Mouse (Mus musculus): ENCODE measurements around the gene Rnaset2a. TPM values are rescaled to one million over a fixed set of nuclear protein-coding genes. Genes with fewer than 3 reads are reported as not detected.
"Not testable (repeated sequence)": the region's sequence is repeated elsewhere in the genome, so short reads cannot be mapped to it uniquely, and the experiment has no call there.

The Rnaset2a gene
- polyA plus RNA-seq (2012; rRNA removed), result 15.6 and 17.0 TPM in 2 replicates

DNA sequence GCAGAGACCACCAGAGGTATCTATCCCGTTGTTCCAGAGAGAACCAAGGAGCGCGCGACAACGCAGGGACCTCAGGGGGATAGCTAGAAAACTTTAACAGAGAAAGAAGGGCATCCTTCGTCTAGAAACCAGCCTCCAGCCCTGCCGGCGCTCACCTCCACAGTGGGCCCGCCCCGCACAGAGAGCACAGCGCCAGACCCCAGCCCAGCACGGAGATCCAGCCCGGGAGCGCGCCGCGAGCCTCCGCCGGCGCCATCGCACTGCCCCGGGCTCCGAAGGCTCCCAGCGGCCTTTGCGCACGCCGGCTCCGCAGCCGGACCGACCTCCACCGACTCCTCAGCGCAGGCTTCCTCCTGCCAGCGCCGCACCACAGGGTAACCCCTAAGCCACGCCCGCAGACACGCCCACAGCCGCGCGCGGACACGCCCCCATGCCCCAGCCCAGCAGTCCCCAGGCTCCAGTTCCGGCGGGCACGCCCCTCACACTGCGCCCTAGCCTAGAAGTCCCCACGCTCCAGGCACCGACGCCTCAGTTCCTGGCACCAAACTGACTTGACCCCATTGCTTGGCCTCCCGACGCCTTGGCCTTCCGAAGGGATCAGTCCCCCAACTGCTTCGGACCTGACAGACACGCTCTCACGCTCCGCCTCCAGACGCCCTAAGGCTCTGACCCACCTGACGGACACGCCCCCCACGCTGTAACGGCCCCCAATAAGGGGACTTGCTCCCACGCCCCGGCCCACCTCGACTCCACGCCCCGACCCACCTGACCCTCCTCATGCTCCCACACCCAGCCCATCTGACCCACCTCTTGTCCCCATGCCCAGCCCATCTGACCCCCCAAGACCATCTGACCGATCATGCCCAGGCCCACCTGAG lies at the start of gene Rnaset2a, which contains the start of gene Gm49673:
Gene Rnaset2a (minus strand): TSS at position 659 of the 878 bp plus-strand sequence.
Gene Gm49673 (minus strand): TSS at position 350 of the 878 bp plus-strand sequence.
- H3K4me3 ChIP-seq (ENCODE audit: insufficient read depth, low read length), result peak within 1 kb of the TSS; percentile 54
- H3K4me1 ChIP-seq (ENCODE audit: control insufficient read depth, insufficient read depth, low read length); H3K27ac ChIP-seq (ENCODE audit: insufficient read depth, low read length): not testable (repeated sequence)

DNA sequence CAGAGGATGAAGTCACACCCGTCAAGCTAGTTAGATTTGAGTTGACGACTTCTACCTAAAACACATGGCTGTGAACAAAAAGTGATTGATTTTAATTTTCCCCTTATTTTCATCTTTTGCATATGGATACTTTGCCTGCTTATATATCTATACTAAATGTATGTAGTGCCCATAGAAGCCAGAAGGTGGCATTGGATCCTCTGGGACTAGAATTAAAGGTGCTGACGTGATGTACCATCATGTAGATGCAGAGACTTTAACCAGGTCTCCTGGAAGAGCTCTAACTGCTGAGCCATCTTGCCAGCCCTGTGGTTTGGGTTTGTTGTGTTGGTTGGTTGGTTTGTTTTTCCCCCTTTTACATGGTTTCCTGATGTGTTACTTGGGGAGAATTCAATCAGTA lies 49.8 kb upstream of the Rnaset2a start:
- H3K27ac ChIP-seq (ENCODE audit: insufficient read depth, low read length), result no peak overlapping the region
- no peak overlapping the region for H3K4me3 ChIP-seq (ENCODE audit: insufficient read depth, low read length)
- TF ChIP-seq CTCF (IDR thresholded peaks at IDR 0.05; ENCODE audit: extremely low read depth, insufficient read depth, low read length) (no peak; the same call in 1 of the 2 replicates), POLR2A (IDR thresholded peaks at IDR 0.05; ENCODE audit: extremely low read depth, insufficient read depth, low read length) (no peak)
- H3K4me1 ChIP-seq (ENCODE audit: control insufficient read depth, insufficient read depth, low read length), result no peaks in the 10 kb centered on the region

DNA sequence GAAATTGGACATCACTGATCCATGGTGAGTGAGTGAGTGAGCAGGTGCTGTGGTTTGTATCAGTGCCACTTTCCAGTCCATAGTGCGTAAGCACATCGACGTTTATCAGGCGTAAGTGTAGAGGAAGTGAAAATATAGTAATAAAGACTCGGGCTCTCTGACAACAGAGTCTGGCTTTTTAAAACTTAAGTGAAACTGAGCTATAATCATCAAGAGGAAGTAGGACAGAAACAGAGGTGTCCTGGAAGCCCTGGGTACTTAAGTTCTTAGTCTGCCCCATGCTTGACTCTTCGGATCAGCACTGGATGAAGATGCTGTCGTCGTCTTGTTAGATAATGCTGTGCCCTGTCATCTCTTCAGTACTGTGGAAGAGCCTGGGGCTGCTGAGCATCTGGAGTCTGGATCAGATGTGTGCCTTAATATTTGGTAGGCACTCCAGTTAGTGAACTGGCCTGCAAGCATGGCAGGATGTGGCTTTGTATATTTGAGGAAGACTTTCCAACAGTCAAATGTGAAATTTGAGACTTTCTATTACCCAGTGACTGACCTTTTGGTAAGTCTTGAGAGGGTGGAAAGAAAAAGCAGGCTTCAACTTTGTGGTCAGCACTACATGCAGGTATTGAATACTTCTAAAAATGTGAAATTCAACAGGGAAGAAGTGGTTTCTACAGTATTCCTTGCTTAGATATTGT lies 47.9 kb upstream of the Rnaset2a start:
- no peak for TF ChIP-seq CTCF (IDR thresholded peaks at IDR 0.05; ENCODE audit: extremely low read depth, insufficient read depth, low read length)
- no peak for TF ChIP-seq POLR2A (IDR thresholded peaks at IDR 0.05; ENCODE audit: extremely low read depth, insufficient read depth, low read length)
- no peaks in the 10 kb centered on the region for H3K4me1 ChIP-seq (ENCODE audit: control insufficient read depth, insufficient read depth, low read length)
- H3K27ac ChIP-seq (ENCODE audit: insufficient read depth, low read length), result no peak overlapping the region
- H3K4me3 ChIP-seq (ENCODE audit: insufficient read depth, low read length), result no peak overlapping the region

DNA sequence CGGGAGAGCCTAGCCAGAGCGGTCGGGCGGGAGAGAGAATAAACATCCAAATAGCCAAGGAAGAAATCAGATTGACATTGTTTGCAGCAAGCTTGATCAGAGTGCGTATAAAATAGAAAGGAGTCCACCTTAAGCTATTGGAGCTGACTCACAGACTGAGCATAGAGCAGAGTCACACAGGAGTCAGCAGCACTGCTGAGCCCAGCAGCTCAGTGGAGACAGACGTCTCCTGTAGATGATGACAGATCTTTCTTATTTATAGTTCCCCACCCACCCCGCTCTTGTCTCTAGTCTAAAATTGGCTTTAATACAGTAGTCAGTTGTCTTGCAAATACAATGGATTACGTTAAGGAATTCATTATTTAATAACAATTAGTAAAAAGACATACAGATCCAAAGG lies 45.8 kb upstream of the Rnaset2a start:
- Histone ChIP-seq H3K4me1 (ENCODE audit: control insufficient read depth, insufficient read depth, low read length) (no peaks in the 10 kb centered on the region), H3K4me3 (ENCODE audit: insufficient read depth, low read length) (no peak overlapping the region), H3K27ac (ENCODE audit: insufficient read depth, low read length) (no peak overlapping the region)
- TF ChIP-seq POLR2A (IDR thresholded peaks at IDR 0.05; ENCODE audit: extremely low read depth, insufficient read depth, low read length) (no peak), CTCF (IDR thresholded peaks at IDR 0.05; ENCODE audit: extremely low read depth, insufficient read depth, low read length) (no peak)

DNA sequence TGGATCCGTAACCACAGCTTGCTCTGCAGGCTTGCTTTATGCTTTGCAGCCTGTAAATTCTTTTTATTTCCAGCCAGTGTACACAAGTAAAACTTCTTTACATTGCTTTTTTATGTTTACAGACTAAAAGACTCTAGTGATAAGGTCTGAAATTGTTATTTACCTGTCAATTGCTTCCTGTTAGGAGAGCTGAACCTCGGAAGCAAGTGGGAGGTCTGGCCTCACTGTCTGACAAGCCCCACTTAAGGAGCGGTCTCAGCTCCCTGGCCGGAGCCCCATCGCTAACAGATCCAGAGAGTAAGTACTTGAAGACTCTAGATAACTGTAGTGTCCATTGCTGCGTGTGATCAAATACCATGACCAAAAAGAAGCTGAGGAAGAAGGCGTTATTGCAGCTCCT lies 36.3 kb upstream of the Rnaset2a start:
- TF ChIP-seq CTCF (IDR thresholded peaks at IDR 0.05; ENCODE audit: extremely low read depth, insufficient read depth, low read length), result no peak
- no peak for TF ChIP-seq POLR2A (IDR thresholded peaks at IDR 0.05; ENCODE audit: extremely low read depth, insufficient read depth, low read length)
- Histone ChIP-seq H3K4me1 (ENCODE audit: control insufficient read depth, insufficient read depth, low read length) (no peaks in the 10 kb centered on the region), H3K4me3 (ENCODE audit: insufficient read depth, low read length) (no peak overlapping the region), H3K27ac (ENCODE audit: insufficient read depth, low read length) (no peak overlapping the region)

DNA sequence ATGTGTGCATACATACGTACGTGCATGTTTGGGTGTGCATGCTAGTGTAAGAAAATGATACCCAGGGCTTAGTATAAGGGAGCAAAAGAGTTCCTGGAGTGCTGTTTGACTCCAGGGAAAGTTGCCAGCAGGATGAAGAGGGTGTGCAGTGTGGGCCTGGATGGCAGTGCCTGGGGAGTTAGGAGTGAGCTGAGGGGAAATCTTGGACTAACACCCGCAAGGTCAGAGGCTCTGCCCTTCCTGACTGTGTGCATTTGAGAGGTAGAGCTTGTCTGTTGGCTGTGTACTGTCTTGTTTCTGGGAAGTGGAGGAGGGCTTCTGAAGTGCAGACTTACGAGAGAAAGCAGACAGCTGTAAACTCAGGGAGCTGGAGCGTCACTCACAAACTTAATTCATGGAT lies 35.9 kb upstream of the Rnaset2a start:
- Histone ChIP-seq H3K4me1 (ENCODE audit: control insufficient read depth, insufficient read depth, low read length) (no peaks in the 10 kb centered on the region), H3K4me3 (ENCODE audit: insufficient read depth, low read length) (no peak overlapping the region)
- TF ChIP-seq POLR2A (IDR thresholded peaks at IDR 0.05; ENCODE audit: extremely low read depth, insufficient read depth, low read length) (no peak), CTCF (IDR thresholded peaks at IDR 0.05; ENCODE audit: extremely low read depth, insufficient read depth, low read length) (no peak)

DNA sequence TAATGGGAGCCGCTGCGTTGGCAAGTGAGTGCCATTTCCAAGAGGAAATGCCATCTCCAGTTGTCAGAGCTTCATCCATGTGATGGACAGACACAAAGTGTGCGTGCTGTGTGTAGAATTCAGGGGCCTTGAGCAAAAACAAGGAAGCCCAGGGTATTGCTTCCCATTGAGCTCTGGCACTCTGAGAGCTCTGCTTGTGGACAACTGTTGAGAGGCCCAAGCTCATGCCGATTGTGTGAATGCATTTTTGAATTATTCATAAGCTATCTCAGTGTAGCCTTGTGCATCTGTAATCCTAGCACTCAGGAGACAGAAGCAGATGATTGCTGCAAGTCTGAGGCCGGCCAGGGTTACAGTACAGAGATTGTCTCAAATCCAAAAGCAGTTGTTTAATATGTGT lies 29.2 kb upstream of the Rnaset2a start:
- H3K4me3 ChIP-seq (ENCODE audit: insufficient read depth, low read length), result no peak overlapping the region
- no peak overlapping the region for H3K27ac ChIP-seq (ENCODE audit: insufficient read depth, low read length)
- H3K4me1 ChIP-seq (ENCODE audit: control insufficient read depth, insufficient read depth, low read length), result no peaks in the 10 kb centered on the region
- TF ChIP-seq CTCF (IDR thresholded peaks at IDR 0.05; ENCODE audit: extremely low read depth, insufficient read depth, low read length), result no peak
- no peak for TF ChIP-seq POLR2A (IDR thresholded peaks at IDR 0.05; ENCODE audit: extremely low read depth, insufficient read depth, low read length)

More for the DNA sequence above, 35.9 kb upstream of the Rnaset2a start:
- no peak overlapping the region for H3K27ac ChIP-seq (ENCODE audit: insufficient read depth, low read length)

DNA sequence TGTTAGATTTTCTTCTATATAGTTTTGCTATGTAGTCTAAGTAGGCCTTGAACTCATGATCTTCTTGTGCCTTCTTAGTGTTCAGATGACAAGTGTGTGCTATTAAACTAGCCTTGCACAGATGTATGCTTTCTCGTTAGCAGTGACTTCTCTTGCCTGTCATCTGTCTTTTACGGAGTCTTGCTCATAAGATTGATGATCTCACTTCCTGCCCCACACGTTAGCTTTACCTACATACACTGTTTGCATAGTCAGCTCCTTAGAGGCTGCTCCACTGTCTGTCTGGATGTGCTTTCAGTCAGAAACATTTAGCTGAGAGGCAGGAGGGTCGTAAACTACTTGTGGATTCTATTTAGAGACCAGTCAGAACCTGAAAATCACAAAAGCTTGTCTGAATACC lies 23.2 kb upstream of the Rnaset2a start:
- TF ChIP-seq CTCF (IDR thresholded peaks at IDR 0.05; ENCODE audit: extremely low read depth, insufficient read depth, low read length) (no peak), POLR2A (IDR thresholded peaks at IDR 0.05; ENCODE audit: extremely low read depth, insufficient read depth, low read length) (no peak)
- Histone ChIP-seq H3K27ac (ENCODE audit: insufficient read depth, low read length) (no peak overlapping the region), H3K4me1 (ENCODE audit: control insufficient read depth, insufficient read depth, low read length) (no peaks in the 10 kb centered on the region), H3K4me3 (ENCODE audit: insufficient read depth, low read length) (no peak overlapping the region)

DNA sequence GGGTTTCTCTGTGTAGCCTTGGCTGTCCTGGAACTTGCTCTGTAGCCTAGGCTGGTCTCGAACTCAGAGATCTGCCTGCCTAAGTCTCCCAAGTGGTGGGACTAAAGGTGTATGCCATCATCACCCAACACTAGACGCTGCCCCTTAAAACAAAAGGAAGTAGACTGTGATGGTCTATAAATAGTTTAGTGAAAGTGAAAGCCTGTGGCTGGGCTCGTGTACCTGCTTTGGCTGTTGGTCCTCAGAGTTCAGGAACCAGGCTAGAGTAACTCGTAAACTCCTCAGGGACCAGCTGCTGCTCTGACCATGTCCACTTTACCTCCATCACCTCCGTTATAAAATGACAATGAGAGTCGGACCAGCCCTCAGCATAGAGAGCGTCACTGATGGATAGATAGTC lies 22.4 kb upstream of the Rnaset2a start:
- H3K27ac ChIP-seq (ENCODE audit: insufficient read depth, low read length), result no peak overlapping the region
- TF ChIP-seq CTCF (IDR thresholded peaks at IDR 0.05; ENCODE audit: extremely low read depth, insufficient read depth, low read length) (no peak), POLR2A (IDR thresholded peaks at IDR 0.05; ENCODE audit: extremely low read depth, insufficient read depth, low read length) (no peak)
- no peak overlapping the region for H3K4me3 ChIP-seq (ENCODE audit: insufficient read depth, low read length)
- no peaks in the 10 kb centered on the region for H3K4me1 ChIP-seq (ENCODE audit: control insufficient read depth, insufficient read depth, low read length)

DNA sequence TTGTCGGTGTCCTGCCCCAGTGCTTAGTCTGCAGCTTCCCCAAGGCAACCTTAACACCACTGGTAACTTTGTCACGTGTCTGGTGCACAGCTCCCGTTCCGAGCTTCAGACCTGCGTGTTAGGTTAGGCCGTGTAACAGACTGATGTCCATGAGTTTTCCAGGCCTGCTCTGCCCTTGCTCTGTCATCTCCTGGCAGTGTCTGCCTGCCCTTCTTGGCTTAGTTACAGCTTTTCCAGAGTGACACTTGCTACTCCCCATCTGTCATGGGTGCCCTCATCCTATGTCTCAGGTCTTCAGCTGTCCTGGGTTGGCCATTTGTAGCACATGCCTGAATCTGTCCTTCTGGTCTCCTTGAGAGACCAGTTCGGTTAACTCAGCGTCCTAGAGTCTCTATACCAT lies 19.5 kb upstream of the Rnaset2a start:
- H3K27ac ChIP-seq (ENCODE audit: insufficient read depth, low read length); H3K4me1 ChIP-seq (ENCODE audit: control insufficient read depth, insufficient read depth, low read length); H3K4me3 ChIP-seq (ENCODE audit: insufficient read depth, low read length): not testable (repeated sequence)

DNA sequence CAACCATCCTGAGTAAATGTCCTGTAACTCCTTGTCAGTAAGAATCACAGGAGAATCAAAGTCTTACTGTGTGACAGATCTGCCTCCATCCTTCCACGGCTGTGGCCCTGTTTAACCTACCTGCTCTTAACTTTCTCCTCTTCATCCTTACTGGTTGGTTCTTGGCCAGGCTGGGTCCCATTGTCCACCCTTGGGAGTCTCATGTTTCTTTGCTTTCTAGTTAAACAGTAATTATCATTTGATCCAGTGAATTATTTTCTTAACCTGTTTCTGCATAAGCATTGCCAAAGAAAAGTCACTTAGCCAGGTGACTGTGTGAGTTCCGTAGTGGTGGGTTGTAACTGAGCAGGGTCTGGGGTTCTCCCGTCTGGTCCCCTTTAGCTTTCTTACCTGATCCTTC lies 18.6 kb upstream of the Rnaset2a start:
- H3K4me3 ChIP-seq (ENCODE audit: insufficient read depth, low read length); H3K4me1 ChIP-seq (ENCODE audit: control insufficient read depth, insufficient read depth, low read length); H3K27ac ChIP-seq (ENCODE audit: insufficient read depth, low read length): not testable (repeated sequence)

DNA sequence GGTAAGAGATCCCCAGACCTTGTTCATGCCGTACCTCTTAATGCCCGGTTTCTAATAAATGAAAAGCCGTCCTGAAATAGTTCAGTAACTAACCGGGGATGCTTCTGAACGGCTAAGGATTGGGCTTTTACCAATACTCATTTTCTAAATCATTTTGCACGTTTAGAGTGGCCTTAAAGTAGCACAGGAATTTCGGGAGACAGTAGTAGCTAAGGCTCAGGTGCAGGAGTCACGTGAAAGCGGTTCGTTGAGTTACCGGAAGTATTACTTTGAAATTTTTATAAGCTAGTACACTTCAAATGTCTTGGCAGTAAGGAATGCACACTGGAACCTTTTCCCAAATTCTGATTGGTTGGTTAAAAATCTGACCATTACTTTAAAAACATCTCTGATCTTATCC lies 18.1 kb upstream of the Rnaset2a start:
- not testable (repeated sequence) for H3K4me1 ChIP-seq (ENCODE audit: control insufficient read depth, insufficient read depth, low read length); H3K27ac ChIP-seq (ENCODE audit: insufficient read depth, low read length)
- peak overlapping the region; percentile 60 for H3K4me3 ChIP-seq (ENCODE audit: insufficient read depth, low read length)

DNA sequence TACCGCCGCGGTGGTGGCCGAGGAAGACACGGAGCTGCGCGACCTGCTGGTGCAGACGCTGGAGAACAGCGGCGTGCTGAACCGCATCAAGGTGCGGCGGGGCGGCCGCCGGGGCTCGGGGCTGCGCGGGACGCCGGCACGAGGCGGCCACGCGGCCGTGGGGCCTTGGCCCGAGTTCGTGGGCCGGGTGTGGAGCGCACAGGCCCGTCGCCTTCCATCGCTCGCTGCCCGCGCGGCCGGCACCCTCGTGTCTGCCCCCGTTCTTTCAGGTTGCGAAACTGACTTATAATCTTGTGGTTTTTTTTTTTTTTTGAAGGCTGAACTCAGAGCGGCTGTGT lies 17.7 kb upstream of the Rnaset2a start:
- H3K27ac ChIP-seq (ENCODE audit: insufficient read depth, low read length); H3K4me1 ChIP-seq (ENCODE audit: control insufficient read depth, insufficient read depth, low read length): not testable (repeated sequence)
- peak overlapping the region; percentile 60 for H3K4me3 ChIP-seq (ENCODE audit: insufficient read depth, low read length)
